10 mouse cellular contexts compared by ENCODE assay signal in genomic region chr13:9750320-9750719, GRCm38 (mm10). TPM values are rescaled to one million over a fixed set of nuclear protein-coding genes. Genes with fewer than 3 reads are reported as not detected.
A peak's percentile ranks its signal among the peaks of the same experiment; 100 is the strongest.
DNase-seq lines count a peak whose midpoint lies in the region; ATAC-seq and TF ChIP-seq lines count a peak whose summit lies in the region.
"Had no signal": no experiment of that assay in that cellular context is flagged by ENCODE, and none has a peak within 500 bp of the region (broad histone marks: within the 10 kb centered on the region; RNA-seq: fewer than 3 reads in every experiment).

No protein-coding gene starts in this region.

- H3K4me2 ChIP-seq in embryonic facial prominence, embryonic 13.5 days: no peak overlapping the region
- no peak overlapping the region for H3K4me2 ChIP-seq in intestine, postnatal 0 days (replicated peaks; ENCODE audit: low read depth)

- no peaks in the 10 kb centered on the region for H3K27me3 ChIP-seq in embryonic facial prominence, embryonic 13.5 days
- no peaks in the 10 kb centered on the region for H3K27me3 ChIP-seq in embryonic facial prominence, embryonic 10.5 days (replicated peaks; ENCODE audit: low read depth, poor library complexity, severe bottlenecking)
- H3K27me3 ChIP-seq in intestine, postnatal 0 days (replicated peaks; ENCODE audit: control insufficient read depth, insufficient read depth, low read length): no peaks in the 10 kb centered on the region

- 0 out of 2 replicates have a peak overlapping the region, but pooled peaks have one; percentile 7 for H3K27ac ChIP-seq in embryonic facial prominence, embryonic 13.5 days
- no peak overlapping the region for H3K27ac ChIP-seq in embryonic facial prominence, embryonic 10.5 days (replicated peaks)
- no peak overlapping the region for H3K27ac ChIP-seq in intestine, postnatal 0 days (ENCODE audit: low read depth, low read length)
- H3K27ac ChIP-seq: macrophage had no signal

- TF ChIP-seq CTCF in intestine, postnatal 0 days (IDR thresholded peaks at IDR 0.05; ENCODE audit: low read depth): no peak

- no peak for DNase-seq in embryonic facial prominence, embryonic 10.5 days (ENCODE audit: low spot score)
- DNase-seq in kidney, postnatal 10 days: peak; percentile 24
- DNase-seq in kidney, adult 8-10 months: no peak
- peak; percentile 42 for DNase-seq in NIH3T3 (ENCODE audit: low read depth)
- DNase-seq in cerebellum, postnatal 14 days: peak; percentile 63 to 69
- DNase-seq: thymus, adult 2 months had no signal

- no peaks in the 10 kb centered on the region for H3K36me3 ChIP-seq in embryonic facial prominence, embryonic 13.5 days
- no peaks in the 10 kb centered on the region for H3K36me3 ChIP-seq in embryonic facial prominence, embryonic 10.5 days (replicated peaks)
- no peaks in the 10 kb centered on the region for H3K36me3 ChIP-seq in intestine, postnatal 0 days (ENCODE audit: control insufficient read depth, insufficient read depth)

- H3K9me3 ChIP-seq in embryonic facial prominence, embryonic 13.5 days: no peaks in the 10 kb centered on the region
- H3K9me3 ChIP-seq in embryonic facial prominence, embryonic 10.5 days: no peaks in the 10 kb centered on the region
- H3K9me3 ChIP-seq in intestine, postnatal 0 days (ENCODE audit: control insufficient read depth): no peaks in the 10 kb centered on the region

- peaks cover 24% of the 10 kb centered on the region for H3K4me1 ChIP-seq in embryonic facial prominence, embryonic 13.5 days
- H3K4me1 ChIP-seq in embryonic facial prominence, embryonic 10.5 days: peaks cover 14% of the 10 kb centered on the region
- H3K4me1 ChIP-seq in intestine, postnatal 0 days (replicated peaks; ENCODE audit: control insufficient read depth, insufficient read depth, low read length): peaks cover 3% of the 10 kb centered on the region; the same call in 1 of the 2 replicates

- H3K4me3 ChIP-seq in embryonic facial prominence, embryonic 13.5 days: no peak overlapping the region
- H3K4me3 ChIP-seq in embryonic facial prominence, embryonic 10.5 days: no peak overlapping the region
- no peak overlapping the region for H3K4me3 ChIP-seq in intestine, postnatal 0 days (ENCODE audit: low read depth, low read length)

- no peak for ATAC-seq in embryonic facial prominence, embryonic 13.5 days (ENCODE audit: insufficient number of reproducible peaks, insufficient read depth, low FRiP score, low TSS enrichment, low read depth)
- ATAC-seq in intestine, postnatal 0 days: no peak
- no peak for ATAC-seq in megakaryocyte-erythroid progenitor cell, adult 5-6 weeks (replicated peaks; ENCODE audit: low FRiP score, low TSS enrichment, poor library complexity, severe bottlenecking)

- H3K9ac ChIP-seq in embryonic facial prominence, embryonic 13.5 days: no peak overlapping the region
- H3K9ac ChIP-seq in intestine, postnatal 0 days (ENCODE audit: low read depth, low read length): no peak overlapping the region

- 7% methylated on average over 1 of the region's 1 CpGs for WGBS in embryonic facial prominence, embryonic 13.5 days
- 65% methylated on average over 1 of the region's 1 CpGs for WGBS in embryonic facial prominence, embryonic 10.5 days
- WGBS in intestine, postnatal 0 days: 45% methylated on average over 1 of the region's 1 CpGs

RNA-seq across cellular contexts. Expression of gene Zmynd11, which starts 14.8 kb away (rescaled TPM):
- polyA plus RNA-seq in embryonic facial prominence, embryonic 13.5 days (2015; fragmentation: Nextera tagmentation; extraction: Ambion mirVana): 119 and 140 TPM in 2 replicates
- polyA plus RNA-seq in embryonic facial prominence, embryonic 10.5 days (2016; fragmentation: Nextera tagmentation; extraction: Ambion mirVana): 102 and 106 TPM in 2 replicates
- 45.2 and 52.9 TPM in 2 replicates for polyA plus RNA-seq in intestine, postnatal 0 days (2015; fragmentation: Nextera tagmentation; extraction: Ambion mirVana)
- total RNA-seq in megakaryocyte-erythroid progenitor cell, adult 5-6 weeks (2014; fragmentation: Nextera tagmentation): 49.2 and 51.5 TPM in 2 replicates
- total RNA-seq in megakaryocyte-erythroid progenitor cell, adult 5-6 weeks (2017): 51.1 and 84.8 TPM in 2 replicates

Comparison
In these comparisons a context has a peak if more than half of its experiments do, and no peak if none do; other contexts are left out.
1. DNase-seq: peak in kidney, postnatal 10 days (single experiment), NIH3T3 (single experiment) and cerebellum, postnatal 14 days (2 of 2); none in embryonic facial prominence, embryonic 10.5 days (single experiment) and kidney, adult 8-10 months (0 of 2).